Mouse (Mus musculus): Measurements from ENCODE around the gene Lamtor1.
A peak's percentile ranks its signal among the peaks of the same experiment; 100 is the strongest.
"Not testable (repeated sequence)": the region's sequence is repeated elsewhere in the genome, so short reads cannot be mapped to it uniquely, and the experiment has no call there.

The Lamtor1 gene

DNA sequence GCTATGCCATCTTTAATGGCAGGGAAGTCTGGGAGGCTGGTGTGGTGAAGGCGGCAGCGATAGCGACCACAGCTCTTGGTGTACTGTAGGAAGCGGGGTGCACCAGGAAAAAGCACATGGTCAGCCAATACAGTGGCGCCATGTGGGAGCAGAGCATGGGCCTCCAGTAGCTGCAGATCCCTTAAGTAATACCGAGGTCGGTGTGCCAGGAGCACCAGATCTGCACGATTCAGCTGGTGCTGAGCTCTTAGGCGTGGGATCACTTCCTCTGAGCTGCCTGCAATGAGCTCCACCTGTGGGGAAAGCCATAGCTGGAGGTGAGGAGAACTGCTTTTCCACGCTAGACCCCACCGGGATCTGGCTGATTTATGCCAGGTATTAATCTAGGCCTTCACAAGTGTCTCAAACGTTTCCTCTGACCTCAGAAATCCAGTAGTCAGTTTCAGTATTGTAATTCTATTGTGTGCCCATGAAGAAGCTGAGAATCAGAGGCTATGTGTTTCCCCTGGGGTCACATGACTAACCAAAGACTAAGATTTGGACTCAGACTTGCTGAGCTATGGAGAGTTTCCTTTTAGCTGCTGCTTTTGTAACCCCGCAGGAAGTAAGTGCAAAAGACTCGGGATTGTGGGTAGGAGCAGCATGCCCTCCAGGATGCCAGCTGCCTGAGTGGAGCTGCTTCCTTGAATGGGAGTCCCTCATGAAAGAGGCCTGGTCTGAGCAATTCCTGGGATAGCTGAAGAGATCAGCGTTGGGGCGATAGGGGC lies 5.2 kb upstream of the Lamtor1 start:
- no peak for DNase-seq

DNA sequence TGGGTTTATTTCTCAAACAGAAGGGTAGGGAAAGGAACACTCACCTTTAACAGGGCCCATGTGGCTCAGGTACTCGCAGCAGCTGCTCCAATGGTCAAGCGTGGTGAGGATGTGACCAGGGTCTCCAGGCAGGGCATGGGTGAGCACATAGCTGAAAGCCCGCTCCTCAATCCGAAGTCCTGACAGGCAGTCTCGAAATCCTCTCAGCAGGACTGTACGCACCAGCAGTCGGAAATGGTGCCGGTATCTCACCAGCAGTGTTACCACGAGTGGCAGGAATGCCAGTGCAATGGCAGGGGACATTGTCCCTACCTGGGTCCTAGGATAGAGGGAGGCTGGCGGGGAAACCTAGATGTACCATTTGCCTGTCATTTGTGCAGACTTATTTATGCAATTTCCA lies 3.7 kb upstream of the Lamtor1 start:
- no peak for DNase-seq

DNA sequence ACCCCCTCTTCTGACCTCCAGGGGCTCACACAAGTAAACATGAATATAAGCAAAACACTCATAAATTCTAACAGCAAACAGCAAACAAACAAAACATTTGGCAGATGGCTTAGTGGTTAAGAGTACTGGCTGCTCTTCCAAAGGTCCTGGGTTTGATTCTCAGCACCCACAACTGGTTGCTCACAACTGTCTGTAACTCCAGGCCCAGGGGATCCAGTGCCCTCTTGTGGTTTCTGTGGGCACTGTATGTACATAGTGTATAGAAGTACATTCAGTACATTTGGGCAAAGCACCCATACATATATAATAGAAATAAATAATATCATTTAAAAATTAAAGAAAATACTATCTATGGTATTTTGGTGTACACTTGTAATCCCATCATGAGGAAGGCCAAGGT lies 2.9 kb upstream of the Lamtor1 start:
- DNase-seq: no peak

DNA sequence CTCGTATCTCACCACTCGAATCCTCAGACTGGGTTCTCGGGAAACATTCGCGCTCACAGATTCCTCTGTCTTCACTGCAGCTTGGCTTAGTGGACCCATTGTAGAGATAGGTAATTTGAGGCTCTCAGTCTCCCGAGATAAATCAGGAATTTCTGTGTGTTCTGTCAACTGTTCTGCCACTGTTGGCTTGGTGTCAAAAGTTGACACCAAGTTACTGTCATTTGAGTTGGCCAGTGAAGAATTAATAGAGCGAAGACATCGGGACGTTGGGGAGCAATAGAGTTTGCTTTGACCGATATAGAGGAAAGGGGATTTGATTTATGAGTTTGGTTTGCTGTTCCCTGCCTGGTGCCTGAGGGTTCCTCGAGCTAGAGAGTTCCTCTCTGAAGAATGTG lies 580 bp downstream of the Lamtor1 start, which contains the start of gene Tomt:
Tomt (minus strand) TSS at position 73 of the 395 bp plus-strand sequence.
- DNase-seq: no peak

DNA sequence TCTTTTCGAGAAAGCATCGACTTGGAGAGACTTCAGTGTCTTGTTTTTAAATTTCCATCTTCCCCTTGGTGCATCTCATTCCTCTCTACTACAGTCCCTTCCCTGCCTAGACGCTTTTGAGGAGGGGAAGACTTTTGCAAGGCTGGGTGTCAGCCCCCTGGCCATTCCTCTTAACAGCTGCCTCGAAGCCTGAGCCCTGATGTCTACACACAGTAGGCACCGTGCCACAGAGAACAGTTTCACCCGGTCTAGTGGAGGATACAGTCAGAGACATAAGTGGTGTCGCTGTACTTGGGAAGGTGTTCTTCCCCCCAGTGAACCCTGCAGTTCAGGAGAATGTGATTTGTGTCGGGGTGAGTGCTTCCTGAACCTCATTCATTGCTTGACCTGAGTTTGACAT lies 992 bp downstream of the Lamtor1 start:
- no peak for DNase-seq

DNA sequence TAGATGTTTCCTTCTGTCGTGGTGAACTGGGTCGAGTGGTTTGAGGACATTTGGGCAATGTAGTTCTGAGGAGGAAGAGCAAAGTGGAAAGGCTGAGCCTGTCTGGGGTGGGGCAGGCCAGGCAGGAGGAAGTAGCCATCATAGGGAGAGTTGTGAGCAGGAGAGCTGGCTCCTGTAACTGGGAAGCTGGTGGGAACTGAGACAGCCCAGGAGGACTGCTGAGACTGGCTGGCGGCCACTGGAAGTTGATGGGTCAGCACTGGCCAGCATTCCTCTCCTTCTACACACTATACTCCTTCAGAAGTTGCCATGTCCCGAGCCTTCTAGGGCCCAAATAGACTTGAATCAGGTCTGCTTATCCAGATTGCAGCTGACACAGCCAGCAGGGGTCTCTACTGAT lies 2.7 kb downstream of the Lamtor1 start:
- no peak for DNase-seq

DNA sequence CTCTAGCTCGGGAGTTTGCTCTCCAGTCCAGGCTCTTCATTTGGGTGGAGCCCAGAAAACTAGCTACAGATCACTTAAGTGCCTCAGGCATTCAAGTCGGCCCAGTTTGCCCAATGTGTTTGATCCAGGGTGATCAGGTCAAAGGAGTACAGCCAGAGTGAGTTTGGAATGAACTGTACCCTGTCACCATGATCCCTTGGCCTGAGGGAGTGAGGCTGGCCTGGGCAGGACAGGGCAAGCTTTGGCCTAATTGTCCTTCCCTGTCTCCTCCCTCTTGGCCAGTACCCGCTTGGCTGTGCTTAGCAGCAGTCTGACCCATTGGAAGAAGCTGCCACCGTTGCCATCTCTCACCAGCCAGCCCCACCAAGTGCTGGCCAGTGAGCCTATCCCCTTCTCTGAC lies 4.4 kb downstream of the Lamtor1 start:
- no peak for DNase-seq

DNA sequence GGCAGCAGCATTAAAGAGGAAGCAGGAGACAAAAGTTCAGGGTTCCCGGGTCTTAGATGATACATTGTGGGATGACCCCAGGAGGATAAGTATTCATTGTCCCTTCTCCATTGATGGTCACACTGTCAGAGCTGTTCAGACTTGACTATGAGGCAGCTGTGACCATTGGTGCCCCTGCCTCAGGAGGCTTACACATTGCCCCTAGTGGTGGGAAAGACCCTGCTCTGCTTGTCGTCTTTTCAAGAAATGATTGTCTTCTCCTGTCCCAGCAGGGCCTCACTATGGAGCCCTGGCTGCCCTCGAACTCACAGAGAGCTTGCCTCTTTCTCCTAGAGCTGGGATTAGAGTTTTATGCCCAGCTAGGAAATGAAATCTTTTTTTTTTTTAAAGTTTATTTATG lies 6.3 kb downstream of the Lamtor1 start:
- DNase-seq: no peak

DNA sequence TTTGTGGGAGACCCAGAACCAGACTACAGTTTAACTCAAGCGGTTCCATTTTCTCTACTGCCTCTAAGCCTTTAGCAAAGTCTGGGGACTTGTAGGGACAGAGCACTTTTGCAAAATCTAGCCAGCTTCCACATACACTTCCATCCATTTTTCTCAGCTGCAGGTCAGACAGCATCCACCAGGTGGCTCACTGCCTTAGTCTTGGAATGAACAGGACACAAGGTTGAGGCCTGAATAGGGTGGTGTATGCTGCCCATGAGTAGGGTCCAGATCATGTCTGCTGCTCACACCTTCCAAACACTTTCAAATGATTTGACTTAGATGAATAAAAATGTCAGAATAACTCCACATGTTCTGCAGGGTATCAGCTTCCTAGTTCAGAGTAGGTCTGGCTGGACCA lies 12.4 kb downstream of the Lamtor1 start:
- peak; percentile 60 for DNase-seq

DNA sequence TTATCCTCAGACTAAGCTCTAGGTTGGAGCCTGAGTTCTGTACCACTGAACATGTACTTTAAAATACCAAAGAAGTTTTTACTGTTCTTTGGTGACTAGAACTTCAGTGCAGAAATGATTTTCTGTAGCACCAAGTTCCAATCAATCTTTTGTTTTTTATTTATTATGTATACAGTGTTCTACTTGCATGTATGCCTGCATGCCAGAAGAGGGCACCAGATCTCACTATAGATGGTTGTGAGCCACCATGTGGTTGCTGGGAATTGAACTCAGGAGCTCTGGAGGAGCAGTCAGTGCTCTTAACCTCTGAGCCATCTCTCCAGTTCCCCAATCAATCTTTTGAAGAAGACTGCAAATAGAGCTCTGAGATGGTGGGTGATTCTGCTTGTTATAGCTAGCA lies 20.2 kb downstream of the Lamtor1 start:
- not testable (repeated sequence) for DNase-seq

DNA sequence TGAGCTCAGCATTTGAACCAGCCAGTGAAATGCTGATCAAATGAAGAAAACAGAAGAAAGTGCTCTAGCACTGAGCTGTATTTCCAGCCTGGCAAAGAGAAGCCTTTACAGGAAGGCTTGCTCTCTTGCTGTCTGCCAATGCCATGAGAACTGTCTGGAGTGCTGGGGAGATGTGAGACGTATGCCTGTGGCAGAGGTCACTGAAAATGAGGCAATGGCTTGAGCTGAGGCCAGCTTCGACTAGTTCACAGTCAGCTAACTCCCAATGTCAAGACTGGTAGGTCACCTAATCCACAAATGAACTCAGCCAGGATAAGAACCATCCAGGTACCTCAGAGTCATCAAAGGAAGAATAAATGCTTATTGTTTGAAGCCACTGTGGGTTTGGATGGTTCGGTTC lies 22.4 kb downstream of the Lamtor1 start:
- DNase-seq: no peak

DNA sequence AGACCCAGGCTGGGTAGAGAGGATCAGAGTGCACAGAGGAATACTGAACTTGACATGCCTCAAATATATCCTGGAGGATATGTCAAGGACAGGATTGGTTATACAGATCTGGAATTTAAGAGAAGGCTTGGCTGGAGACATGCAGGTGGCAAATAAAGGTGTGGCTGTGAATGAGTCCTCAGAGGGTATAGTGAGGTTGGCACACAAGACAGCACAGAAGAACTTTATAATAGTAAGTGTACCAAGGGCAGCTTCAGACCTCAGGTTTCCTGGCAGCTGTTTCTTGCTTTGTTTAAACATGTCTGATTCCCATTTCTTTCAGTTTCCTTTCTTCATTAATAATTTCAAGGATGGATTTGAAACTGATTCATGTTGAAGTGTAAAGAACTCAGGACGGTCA lies 26.8 kb downstream of the Lamtor1 start:
- no peak for DNase-seq

DNA sequence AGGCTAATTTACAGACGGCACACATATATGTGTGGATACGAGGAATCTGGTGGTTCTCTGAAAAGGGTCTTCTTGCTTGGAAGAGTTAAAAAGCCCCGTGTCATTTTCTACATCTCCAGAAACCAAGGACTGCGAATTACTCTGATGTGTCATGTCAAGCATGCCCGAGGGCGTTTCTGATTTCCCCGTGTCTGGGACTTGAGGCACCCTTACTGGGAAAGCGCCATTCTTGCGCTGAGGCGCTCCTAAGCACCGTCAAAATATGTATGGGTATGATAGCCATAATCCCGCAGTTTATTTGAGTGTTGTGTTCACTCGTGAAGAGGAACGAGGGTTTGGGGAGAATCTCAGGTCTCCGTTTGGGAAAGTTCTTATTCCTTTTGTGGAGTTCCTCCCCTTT lies 27.6 kb downstream of the Lamtor1 start:
- DNase-seq: peak; percentile 37

DNA sequence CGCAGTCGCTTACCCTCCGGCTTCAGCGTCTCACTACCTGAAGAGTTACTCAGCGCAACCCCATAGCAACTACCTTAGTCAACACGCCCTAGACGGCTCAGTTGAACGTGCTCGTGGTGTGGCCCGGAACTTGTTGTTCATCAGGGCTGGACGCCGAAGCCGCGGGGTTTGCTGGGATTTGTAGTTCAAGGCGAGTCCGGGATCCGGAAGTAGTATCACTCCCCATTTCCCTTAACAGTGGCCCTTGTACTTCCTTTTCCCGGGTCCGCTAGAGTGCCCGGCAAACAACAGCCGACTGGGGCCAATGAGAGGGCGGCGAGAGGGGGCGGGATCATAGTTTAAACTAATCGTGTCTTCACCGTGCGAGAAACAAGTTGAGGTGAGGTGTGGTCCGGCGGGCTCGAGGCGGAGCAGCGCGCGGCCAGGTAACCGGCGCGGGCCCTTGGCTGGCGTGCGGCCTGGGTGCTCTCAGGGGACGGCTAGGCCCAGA lies 28.1 kb downstream of the Lamtor1 start, which contains the start of the genes Lrrc51 and Numa1:
Lrrc51 (minus strand) TSS at position 145 of the 490 bp plus-strand sequence.
Numa1 (plus strand) TSS at position 361 of the 490 bp plus-strand sequence.
- peak; percentile 97 for DNase-seq

DNA sequence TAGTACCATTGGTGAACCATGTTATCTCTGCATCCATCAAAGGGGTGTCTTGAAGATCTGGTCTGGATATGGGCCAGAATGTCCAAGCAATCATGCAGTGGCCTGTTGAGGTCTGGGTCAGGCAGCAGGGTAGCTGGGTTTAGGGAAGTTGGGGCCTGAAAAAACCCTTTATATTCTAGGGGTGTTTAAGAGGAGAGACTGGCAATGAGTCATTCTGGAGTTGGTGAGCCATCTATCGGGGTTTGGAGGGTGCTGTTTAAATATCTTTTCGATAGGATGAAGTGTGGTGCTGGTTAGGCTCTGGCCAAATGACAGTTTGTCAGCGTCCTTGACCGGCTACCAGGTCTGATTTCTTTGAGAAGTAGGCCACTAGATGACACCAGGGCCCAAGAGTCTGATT lies 30.3 kb downstream of the Lamtor1 start:
- DNase-seq: no peak

DNA sequence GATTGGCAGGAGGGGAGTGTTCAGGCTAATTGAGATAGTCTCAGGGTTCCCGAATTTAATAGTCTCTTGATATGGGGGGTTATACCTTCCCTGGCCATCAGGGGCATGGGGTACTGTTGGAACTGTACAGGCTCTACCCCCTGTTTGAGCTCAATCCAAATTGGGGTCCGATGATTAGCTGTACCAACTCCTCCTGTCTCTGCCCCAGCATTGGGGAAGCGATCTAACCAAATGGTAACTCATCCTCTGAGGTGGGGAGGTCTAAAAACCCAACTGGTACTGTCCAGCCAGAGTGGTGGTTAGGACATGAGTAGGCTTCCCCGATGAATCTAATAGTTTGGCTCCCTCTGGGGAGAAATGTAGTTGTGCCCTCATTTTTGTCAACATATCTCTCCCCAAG lies 31.3 kb downstream of the Lamtor1 start:
- DNase-seq: no peak

DNA sequence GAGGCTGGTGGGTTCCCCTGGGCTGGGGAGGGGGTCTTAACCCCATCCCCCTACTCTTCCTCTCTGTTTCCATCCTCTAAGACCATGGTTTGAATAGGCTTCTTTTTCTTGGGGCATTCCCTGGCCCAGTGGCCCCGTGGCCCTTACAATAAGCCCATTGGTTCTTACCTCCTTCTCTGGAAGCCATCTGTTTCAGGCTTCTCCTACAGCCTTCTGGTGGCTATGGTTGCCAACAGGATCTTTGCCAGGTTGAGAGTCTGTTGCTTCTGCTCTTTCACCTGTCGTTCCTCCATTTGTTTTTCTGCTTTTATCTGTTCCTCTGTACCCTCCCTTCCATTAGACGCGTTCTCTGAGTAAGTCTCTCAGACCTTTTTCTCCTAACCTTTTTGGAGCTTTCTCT lies 31.9 kb downstream of the Lamtor1 start:
- DNase-seq: no peak

DNA sequence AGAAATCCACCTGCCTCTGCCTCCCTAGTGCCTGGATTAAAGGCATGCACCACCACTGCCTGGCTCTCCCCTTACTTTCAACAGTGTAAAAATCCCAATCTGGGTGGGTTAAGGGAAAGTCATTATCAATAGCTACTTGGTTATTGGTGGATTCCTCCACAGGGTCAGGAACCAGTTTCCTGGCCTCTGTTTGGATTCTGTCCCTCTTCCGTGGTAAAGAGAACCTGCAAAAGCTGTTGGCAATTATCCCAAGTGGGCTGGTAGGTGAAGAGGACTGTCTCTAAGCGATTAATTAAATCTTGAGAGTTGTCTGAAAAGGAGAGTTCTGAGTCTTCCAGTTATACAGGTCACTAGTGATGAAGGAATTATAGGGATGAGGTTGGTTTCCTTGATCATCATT lies 32.6 kb downstream of the Lamtor1 start:
- DNase-seq: no peak

DNA sequence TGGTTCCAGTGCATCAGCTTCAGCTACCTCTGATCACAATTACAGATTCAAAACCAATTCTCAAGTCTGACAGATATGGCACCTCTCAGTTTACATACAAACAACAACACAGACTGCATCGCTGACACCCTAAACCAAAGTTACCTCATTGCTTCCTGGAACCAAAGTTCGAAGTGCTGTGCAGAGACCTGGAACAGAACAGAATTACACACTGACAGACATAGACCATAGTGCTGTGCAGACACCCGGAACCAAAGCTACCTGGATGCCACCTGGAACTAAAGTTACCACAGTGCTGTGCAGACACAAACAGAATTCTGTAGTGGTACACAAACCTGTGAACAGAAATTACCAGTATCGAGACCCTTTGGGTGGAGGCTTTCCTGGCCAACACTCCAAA lies 34.1 kb downstream of the Lamtor1 start:
- no peak for DNase-seq

DNA sequence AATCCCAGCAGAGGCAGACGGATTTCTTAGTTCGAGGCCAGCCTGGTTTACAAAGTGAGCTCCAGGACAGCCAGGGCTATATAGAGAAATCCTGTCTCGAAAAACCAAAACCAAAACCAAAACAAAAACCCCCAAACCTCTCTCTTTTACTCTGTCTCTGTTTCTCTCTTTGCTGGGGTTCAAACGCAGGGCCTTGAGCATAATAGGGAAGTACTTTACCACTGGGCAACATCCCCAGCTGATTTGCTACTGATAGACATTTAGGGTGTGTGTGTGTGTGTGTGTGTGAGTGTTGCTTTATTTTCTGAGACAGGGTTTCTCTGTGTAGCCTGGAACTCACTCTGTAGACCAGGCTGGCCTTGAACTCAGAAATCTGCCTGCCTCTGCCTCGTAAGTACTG lies 43.3 kb downstream of the Lamtor1 start:
- not testable (repeated sequence) for DNase-seq

DNA sequence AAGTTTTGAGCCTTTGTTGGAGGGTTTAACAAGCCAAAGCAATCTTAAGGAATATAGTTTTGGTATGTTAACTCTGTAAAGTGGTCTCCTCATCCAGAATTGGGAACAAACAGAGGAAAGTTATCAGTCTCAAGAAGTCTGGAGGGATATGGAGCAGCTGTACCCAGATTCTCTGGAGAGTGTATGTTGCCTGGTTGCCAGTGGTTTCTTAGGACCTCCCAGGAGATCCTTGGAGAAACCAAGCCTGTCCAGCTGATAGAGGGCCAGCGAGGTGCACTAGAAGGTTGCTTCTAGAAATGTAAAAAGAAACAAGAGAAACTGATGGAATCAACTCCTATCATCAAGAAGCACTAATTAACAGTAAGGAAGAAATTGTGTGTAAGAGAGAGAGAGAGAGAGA lies 45.9 kb downstream of the Lamtor1 start:
- no peak for DNase-seq

DNA sequence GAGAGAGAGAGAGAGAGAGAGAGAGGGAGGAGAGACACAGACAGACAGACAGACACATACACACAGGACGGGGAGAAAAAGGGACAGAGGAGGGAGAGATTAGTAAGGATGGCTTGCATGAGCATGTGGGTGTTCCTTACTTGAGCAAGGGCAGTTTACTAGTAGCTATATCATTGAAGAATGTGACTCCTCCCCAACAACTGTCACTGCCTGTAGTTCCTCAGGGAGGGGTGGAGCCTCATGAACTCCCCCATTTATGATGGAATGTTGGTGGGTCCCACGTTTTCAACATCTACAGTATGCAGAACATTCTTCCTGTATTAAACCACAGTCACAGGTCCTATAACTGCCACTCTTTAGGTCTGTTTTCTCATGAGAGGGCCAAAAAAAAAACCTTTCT lies 46.4 kb downstream of the Lamtor1 start:
- no peak for DNase-seq

DNA sequence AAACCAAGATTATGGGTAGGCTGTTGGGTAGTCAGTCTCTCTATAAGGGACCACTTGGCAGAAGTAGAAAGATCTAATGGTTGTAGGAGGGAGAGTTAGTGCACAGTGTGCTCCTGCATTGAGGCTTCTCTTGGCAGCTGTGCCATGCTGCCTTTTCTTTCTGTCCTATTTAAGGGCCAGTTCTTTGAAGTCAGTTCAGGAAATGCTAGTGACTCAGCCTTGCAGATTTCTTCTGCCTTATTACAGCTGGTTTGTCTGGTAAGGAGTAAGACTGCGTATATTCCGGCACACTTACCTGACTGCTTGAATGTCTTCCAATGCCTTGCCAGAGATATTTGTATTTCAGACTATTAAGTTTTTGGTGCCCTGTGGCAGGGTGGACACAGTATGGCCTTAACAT lies 48.5 kb downstream of the Lamtor1 start:
- DNase-seq: no peak

DNA sequence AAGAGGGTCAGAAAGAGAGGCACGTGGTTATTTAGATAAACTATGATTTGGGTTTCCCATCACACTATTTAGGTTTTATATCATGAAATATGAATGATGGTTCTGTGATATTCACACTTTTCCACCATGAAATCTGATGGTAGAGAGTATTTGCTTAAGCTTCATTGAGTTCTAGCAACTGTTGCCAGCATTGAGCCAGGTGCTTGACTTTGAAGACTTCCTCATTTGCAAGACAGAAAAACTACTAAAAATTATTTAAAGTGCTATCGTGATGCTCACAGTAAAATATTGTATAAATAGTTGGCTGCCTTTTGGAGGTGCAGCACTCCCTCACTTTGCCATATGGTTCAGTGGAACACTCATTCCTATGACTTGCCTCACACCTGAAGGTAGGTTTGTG lies 49.6 kb downstream of the Lamtor1 start:
- DNase-seq: no peak

DNA sequence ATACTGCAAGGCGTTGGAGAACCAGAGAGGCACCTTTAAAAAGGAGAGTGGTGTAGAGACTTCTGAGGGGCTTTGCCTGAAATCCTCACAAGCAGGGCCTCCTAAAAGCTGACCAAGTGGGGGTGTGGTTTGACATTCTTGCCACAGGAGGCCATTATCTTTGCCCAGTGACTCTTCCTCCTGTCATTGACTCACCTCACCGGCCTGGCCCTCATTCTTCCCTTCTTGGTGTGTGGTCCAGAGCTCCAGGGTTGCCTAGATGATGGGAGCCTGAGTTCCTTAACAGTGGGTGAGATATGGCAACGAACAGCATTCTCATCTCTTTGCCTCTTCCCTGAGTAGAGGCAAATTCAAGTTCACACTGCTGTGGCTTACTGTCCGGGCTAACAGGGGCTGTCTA lies 50.2 kb downstream of the Lamtor1 start:
- no peak for DNase-seq
